Comparison of ENCODE assay signal across 11 mouse cellular contexts in the genomic region with DNA sequence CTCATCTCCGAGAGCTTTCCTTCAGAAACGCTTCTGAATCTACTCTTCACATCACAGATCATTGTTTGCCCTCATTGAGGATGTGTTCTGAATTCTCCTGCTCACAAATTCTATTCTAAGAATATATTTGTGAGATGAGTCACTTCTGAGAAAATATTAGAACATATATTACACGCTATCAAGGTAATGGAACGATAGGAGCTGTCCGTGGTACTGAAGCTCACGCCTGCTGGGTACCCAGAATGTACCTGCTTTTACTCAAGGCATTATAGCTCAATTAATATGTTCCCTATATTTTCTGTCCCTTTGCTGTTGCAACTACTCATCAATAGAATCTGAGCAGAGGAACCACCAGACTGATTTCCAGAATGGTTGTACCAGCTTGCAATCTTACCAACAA.
DNase-seq lines count a peak whose midpoint lies in the region; TF ChIP-seq lines count a peak whose summit lies in the region.
"Had no signal": no experiment of that assay in that cellular context is flagged by ENCODE, and none has a peak within 500 bp of the region (broad histone marks: within the 10 kb centered on the region; RNA-seq: fewer than 3 reads in every experiment).

No protein-coding gene starts in this region.

- no peaks in the 10 kb centered on the region for H3K9me3 ChIP-seq in heart, embryonic 10.5 days
- H3K9me3 ChIP-seq: G1E; heart, embryonic 12.5 days had no signal

- H3K4me3 ChIP-seq in heart, embryonic 10.5 days = no peak overlapping the region
- no peak overlapping the region for H3K4me3 ChIP-seq in myocyte
- H3K4me3 ChIP-seq: heart, embryonic 12.5 days had no signal

- no peak overlapping the region for H3K4me2 ChIP-seq in myocyte (ENCODE audit: low read depth)
- H3K4me2 ChIP-seq: heart, embryonic 12.5 days had no signal

- 64% methylated on average over 6 of the region's 6 CpGs for WGBS in heart, embryonic 10.5 days

- H3K27me3 ChIP-seq in heart, embryonic 10.5 days (ENCODE audit: insufficient read depth, poor library complexity, severe bottlenecking) = no peaks in the 10 kb centered on the region
- no peaks in the 10 kb centered on the region for H3K27me3 ChIP-seq in myocyte (ENCODE audit: control insufficient read depth, insufficient read depth, insufficient read length)
- H3K27me3 ChIP-seq: heart, embryonic 12.5 days had no signal

- H3K4me1 ChIP-seq in heart, embryonic 10.5 days = no peaks in the 10 kb centered on the region
- H3K4me1 ChIP-seq: heart, embryonic 12.5 days had no signal

- TF ChIP-seq POLR2A in myocyte (IDR thresholded peaks at IDR 0.05; ENCODE audit: insufficient read length, low read depth) = no peak

- no peak overlapping the region for H3ac ChIP-seq in myocyte (ENCODE audit: control insufficient read depth, insufficient read length)

- intact Hi-C loops in heart, postnatal 36 days (cut with DNase I) = no loop called here

- peak; percentile 4 to 5 for DNase-seq in heart, postnatal 36 days
- no peak for DNase-seq in heart, embryonic 10.5 days (ENCODE audit: low spot score)
- DNase-seq in ovary, postnatal 14 days (ENCODE audit: low spot score) = peak; percentile 3
- DNase-seq in ovary, postnatal 10 days (ENCODE audit: low spot score) = no peak
- DNase-seq in c-Kit-positive CD71-positive TER-119-negative erythroid progenitor cells, embryonic 14.5 days (ENCODE audit: low read depth) = peak; percentile 11
- DNase-seq in T-cell, adult 2 months (ENCODE audit: low spot score) = no peak
- no peak for DNase-seq in cerebellum, postnatal 36 days
- DNase-seq: cerebellum, adult 11-12 months had no signal

- no peaks in the 10 kb centered on the region for H3K79me2 ChIP-seq in myocyte (ENCODE audit: control insufficient read depth, insufficient read depth)

- H3K27ac ChIP-seq in heart, embryonic 10.5 days = no peak overlapping the region

- H3K36me3 ChIP-seq in heart, embryonic 10.5 days = no peaks in the 10 kb centered on the region
- no peaks in the 10 kb centered on the region for H3K36me3 ChIP-seq in myocyte (ENCODE audit: control insufficient read depth, insufficient read depth)
- H3K36me3 ChIP-seq: G1E; heart, embryonic 12.5 days had no signal

TF ChIP-seq in myocyte, 11 proteins besides CTCF, POLR2A, EP300 and RAD21:
- no peak for TF ChIP-seq E2F4 (IDR thresholded peaks at IDR 0.05; ENCODE audit: insufficient read depth)
- no peak for TF ChIP-seq TCF3 (IDR thresholded peaks at IDR 0.05; ENCODE audit: insufficient read length, low read depth)
- TF ChIP-seq POLR2AphosphoS2 (IDR thresholded peaks at IDR 0.05; ENCODE audit: insufficient read length, low read depth) = no peak
- TF ChIP-seq SRF (IDR thresholded peaks at IDR 0.05; ENCODE audit: control insufficient read depth, insufficient read length, low read depth) = no peak
- no peak for TF ChIP-seq USF1 (IDR thresholded peaks at IDR 0.05; ENCODE audit: low read depth)
- peak; percentile 82 for TF ChIP-seq REST (IDR thresholded peaks at IDR 0.05; ENCODE audit: insufficient read depth, insufficient read length)
- TF ChIP-seq MYOG (IDR thresholded peaks at IDR 0.05; ENCODE audit: control insufficient read depth in 1 of 3, insufficient read depth in 1 of 3, insufficient read length in 2 of 3, low read depth in 2 of 3) = no peak
- no peak for TF ChIP-seq MAX (IDR thresholded peaks at IDR 0.05; ENCODE audit: low read depth)

Comparison
In these comparisons a context has a peak if more than half of its experiments do, and no peak if none do; other contexts are left out.
1. DNase-seq: peak in heart, postnatal 36 days (2 of 2), ovary, postnatal 14 days (single experiment) and c-Kit-positive CD71-positive TER-119-negative erythroid progenitor cells, embryonic 14.5 days (single experiment); none in heart, embryonic 10.5 days (single experiment), ovary, postnatal 10 days (single experiment), T-cell, adult 2 months (single experiment) and cerebellum, postnatal 36 days (0 of 2).